Mouse (Mus musculus) T-cell, adult 66 days (primary cell): ENCODE data around the gene Olfr655. TPM values are rescaled to one million over a fixed set of nuclear protein-coding genes. Genes with fewer than 3 reads are reported as not detected.

Experiments used
- total RNA-seq, 2 experiments: library from RNA; stranded (reverse); gene quantifications; 3 replicates in 1 of 2; 4 replicates in 1 of 2; pipeline ENCODE4 v1.2.4; 2023

Olfr655 gene
- total RNA-seq, result under 1 TPM in 1 of 2 experiments, not detected in 1; 0.44 TPM

DNA sequence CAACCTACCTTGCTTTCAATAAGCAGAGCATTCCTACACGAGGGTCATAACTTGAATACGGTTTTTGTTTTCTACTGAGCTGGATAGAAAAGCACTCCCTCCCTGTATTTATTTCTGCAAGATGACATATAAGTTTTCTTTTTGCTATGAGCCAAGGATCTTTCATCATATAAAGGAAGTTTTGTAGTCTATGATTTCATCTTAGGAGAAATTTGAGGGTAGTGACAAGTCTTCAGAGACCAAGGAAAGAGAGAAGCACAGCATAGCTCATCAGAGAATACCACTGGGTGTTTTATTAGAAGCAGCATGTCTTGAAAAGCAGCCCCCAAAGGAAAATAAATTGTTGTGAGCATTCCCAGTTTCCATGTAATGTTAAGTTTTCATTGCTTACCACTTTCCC is at the start of gene Olfr655:
TSS of gene Olfr655 (minus strand) at position 101 of the 400 bp plus-strand sequence.

GRCm38 (mm10) chr7:104646841-104647482 is 45.4 kb upstream of the Olfr655 start, which contains the start of gene Olfr658:
TSS of gene Olfr658 (minus strand) at chr7:104647305.

DNA sequence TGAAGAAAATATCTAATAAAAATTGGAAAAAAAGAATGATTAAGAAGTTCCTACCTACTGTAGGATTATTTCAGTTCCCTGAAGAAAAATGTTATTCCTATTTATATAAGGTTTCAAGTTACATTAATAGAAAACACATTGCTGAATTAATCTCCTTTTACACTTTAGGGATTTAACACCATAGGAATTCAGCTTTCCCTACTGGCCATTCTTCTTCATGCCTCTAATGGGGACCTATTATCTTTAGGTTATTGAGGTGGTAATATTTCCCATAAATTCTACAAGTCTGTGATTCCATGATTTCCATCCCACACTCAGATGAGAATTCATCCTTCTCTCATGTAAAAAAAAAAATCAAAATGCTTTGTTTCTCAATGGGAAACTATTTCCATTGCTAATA is 22.9 kb upstream of the Olfr655 start, which contains the start of gene Olfr657:
TSS of gene Olfr657 (plus strand) at position 301 of the 400 bp plus-strand sequence.

DNA sequence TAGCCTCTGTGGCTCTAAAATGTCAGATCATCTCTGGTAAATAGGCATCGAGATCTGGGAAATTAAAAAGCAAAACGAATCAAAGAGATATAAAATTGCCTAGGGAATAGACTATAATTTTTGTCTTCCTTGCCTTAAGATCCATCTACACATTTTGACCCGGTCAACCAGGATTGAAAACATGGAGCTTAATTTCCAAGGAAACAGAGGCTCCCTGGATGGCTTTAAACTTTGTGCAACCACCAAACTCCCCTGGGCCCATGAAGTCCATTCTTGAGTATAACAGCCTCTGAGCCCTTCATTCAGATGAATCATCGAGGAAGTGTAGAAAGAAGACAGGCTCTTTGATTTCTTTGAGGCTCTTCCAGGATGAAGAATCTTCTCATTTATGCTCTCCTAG is 12.1 kb upstream of the Olfr655 start, which contains the start of gene Olfr656:
TSS of gene Olfr656 (plus strand) at position 301 of the 400 bp plus-strand sequence.

DNA sequence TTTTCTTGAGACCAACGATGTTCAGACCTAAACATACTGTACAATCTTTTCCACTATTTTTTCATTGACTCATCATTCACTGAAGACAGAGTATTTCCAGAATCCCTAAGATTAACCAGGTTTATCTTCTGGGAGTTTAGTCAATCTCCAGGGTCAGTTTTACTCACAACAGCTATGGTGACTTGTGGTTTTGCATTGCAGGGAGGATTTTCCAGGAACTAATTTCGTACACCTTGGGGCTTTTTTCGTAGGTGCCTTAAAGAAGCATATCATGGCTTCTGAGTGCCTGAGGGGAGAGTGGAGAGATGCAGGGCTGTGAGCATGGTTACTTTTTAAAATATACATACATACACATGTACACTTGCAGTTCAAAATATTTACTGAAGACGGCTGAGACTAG is 14.9 kb downstream of the Olfr655 start, which contains the start of gene Olfr654:
TSS of gene Olfr654 (plus strand) at position 301 of the 400 bp plus-strand sequence.

DNA sequence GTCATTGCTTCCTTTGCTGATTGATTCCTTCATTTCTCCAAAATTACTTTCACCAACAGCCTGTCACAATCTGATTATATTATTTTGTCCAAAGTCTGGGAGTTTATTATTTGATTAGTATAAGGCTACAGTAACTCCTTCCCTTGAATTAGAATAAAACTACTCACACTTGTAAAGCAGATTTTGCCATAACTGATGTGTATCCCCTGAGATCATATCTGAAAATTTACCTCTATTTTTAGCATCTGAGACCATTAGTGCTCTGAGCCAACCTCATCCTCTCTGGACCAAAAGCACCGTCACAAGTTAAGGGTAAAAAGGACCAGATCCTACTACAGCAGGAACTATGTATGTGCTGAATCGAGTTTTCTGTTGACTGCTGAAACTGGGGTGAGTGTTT is 24.6 kb downstream of the Olfr655 start, which contains the start of gene Olfr653:
TSS of gene Olfr653 (plus strand) at position 301 of the 400 bp plus-strand sequence.

GRCm38 (mm10) chr7:104560601-104561000 is 41.0 kb downstream of the Olfr655 start, which contains the start of gene Olfr652:
TSS of gene Olfr652 (plus strand) at chr7:104560901.

DNA sequence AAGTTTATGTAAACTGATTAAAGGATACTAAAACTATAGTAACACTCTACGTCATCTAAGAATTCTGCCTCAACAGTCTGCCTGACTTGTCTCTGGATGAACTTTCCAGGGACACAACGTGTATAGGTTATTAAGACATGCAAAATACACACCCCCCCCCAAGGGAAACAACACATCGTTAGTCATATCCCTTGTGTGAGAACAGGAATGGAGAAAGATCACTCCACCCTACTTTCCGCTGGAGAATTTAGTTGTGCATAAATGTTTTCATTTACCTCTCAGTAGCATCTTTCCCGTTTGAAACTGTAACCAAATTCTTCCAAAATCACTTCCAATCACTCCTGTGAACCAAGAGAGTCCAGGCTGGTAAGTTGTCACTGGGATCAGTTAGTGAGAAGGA is 51.7 kb downstream of the Olfr655 start, which contains the start of gene Olfr651:
TSS of gene Olfr651 (plus strand) at position 301 of the 400 bp plus-strand sequence.

Other genes starting within 250 kb of the Olfr655 start
- gene Trim12c, start 248.4 kb downstream of the Olfr655 start, total RNA-seq, result 10 to 100 TPM; 43.4 to 51.9 TPM
- gene Trim30b, start 231.9 kb downstream of the Olfr655 start, total RNA-seq, result under 1 TPM; 0.35 to 0.36 TPM
- 1 to 10 TPM; 3.1 to 4.3 TPM for gene Trim30c, start 200.9 kb downstream of the Olfr655 start, total RNA-seq
- gene Trim30a, start 136.6 kb downstream of the Olfr655 start, total RNA-seq, result 10 to 100 TPM; 66.0 to 74.1 TPM
- gene Trim30d, start 93.9 kb downstream of the Olfr655 start, total RNA-seq, result 10 to 100 TPM in 1 of 2 experiments, 1 to 10 TPM in 1; 8.6 to 10.6 TPM
- not detected for gene Olfr651, start 51.6 kb downstream of the Olfr655 start, total RNA-seq
- gene Olfr652, start 40.9 kb downstream of the Olfr655 start, total RNA-seq, result not detected
- gene Olfr653, start 24.5 kb downstream of the Olfr655 start, total RNA-seq, result not detected
- not detected for gene Olfr654, start 14.8 kb downstream of the Olfr655 start, total RNA-seq
- not detected for gene Olfr656, start 12.2 kb upstream of the Olfr655 start, total RNA-seq
- gene Olfr657, start 23.0 kb upstream of the Olfr655 start, total RNA-seq, result not detected
- gene Olfr658, start 45.5 kb upstream of the Olfr655 start, total RNA-seq, result not detected
- gene Olfr659, start 65.0 kb upstream of the Olfr655 start, total RNA-seq, result not detected
- not detected for gene Olfr661, start 84.7 kb upstream of the Olfr655 start, total RNA-seq
- gene Usp17le, start 175.7 kb upstream of the Olfr655 start, total RNA-seq, result not detected
- gene Usp17lb, start 240.8 kb upstream of the Olfr655 start, total RNA-seq, result not detected